Mouse (Mus musculus) CH12.LX (cell line): ENCODE measurements at regions not wholly inside any gene's neighbourhood (a gene's known extent, or its start where the extent isn't known, plus 50 kb on each side); places are given as distances from the start of the nearest gene placed in this dataset.

ENCODE experiments used
- DNase-seq: peaks from one replicate; pipeline ENCODE4 v3.0.0-alpha.2; 2013; ENCODE audit errors: extremely low read depth
- H3K27ac ChIP-seq: 2 replicates; pipeline ENCODE4 v1.5.1; 2012; ENCODE audit warnings: low read depth, mild to moderate bottlenecking, control low read depth, moderate library complexity; ENCODE audit not compliant: insufficient read depth
- H3K27me3 ChIP-seq: replicated peaks from 2 replicates; pipeline ENCODE3; 2012; ENCODE audit warnings: inconsistent platforms
- H3K36me3 ChIP-seq, 2 experiments: replicated peaks in 1 of 2; 2 replicates each; pipeline versions ENCODE3 to v1.6.1; 2012; ENCODE audit warnings: inconsistent platforms in 1 of 2, low read length in 1 of 2, mild to moderate bottlenecking in 1 of 2, mixed read lengths in 1 of 2, moderate library complexity in 1 of 2; ENCODE audit not compliant: control insufficient read depth in 1 of 2, insufficient read depth in 1 of 2
- H3K4me1 ChIP-seq, 2 experiments: 2 replicates each; pipeline ENCODE4 v1.6.1; 2012; ENCODE audit warnings: inconsistent platforms in 1 of 2, moderate library complexity in 1 of 2; ENCODE audit not compliant: insufficient read depth in 2 of 2, control insufficient read depth in 1 of 2
- H3K4me2 ChIP-seq: 2 replicates; pipeline ENCODE4 v1.6.1; 2012; ENCODE audit warnings: low read depth, mild to moderate bottlenecking, control low read depth; ENCODE audit not compliant: poor library complexity, insufficient read depth, severe bottlenecking
- H3K4me3 ChIP-seq, 3 experiments: fragments of 150-350 bp in 1 of 3; sonication (generic) in 1 of 3; replicated peaks in 1 of 3; 2 replicates each; pipeline versions ENCODE3 to v1.5.1; 2011 to 2012; ENCODE audit warnings: low read depth in 2 of 3, low read length in 2 of 3, mild to moderate bottlenecking in 2 of 3, moderate library complexity in 2 of 3, control low read depth in 1 of 3, improper control_type of control experiment in 1 of 3, inconsistent platforms in 1 of 3, mixed read lengths in 1 of 3; ENCODE audit not compliant: poor library complexity in 1 of 3
- H3K79me2 ChIP-seq: replicated peaks from 2 replicates; pipeline ENCODE4 v1.6.1; 2012; ENCODE audit warnings: mild to moderate bottlenecking, moderate library complexity; ENCODE audit not compliant: control insufficient read depth, poor library complexity, insufficient read depth, severe bottlenecking; ENCODE audit errors: extremely low read depth
- H3K9ac ChIP-seq: 2 replicates; pipeline ENCODE4 v1.6.1; 2012; ENCODE audit warnings: low read depth, mild to moderate bottlenecking, control low read depth, moderate library complexity; ENCODE audit not compliant: insufficient read depth
- H3K9me3 ChIP-seq: replicated peaks from 2 replicates; pipeline ENCODE3; 2012; ENCODE audit warnings: low read length, inconsistent platforms, mixed read lengths
- CHD1 ChIP-seq: IDR thresholded peaks from 2 replicates; pipeline ENCODE4 v1.6.1; 2012; ENCODE audit warnings: low read depth, low read length, improper control_type of control experiment, inconsistent platforms
- CTCF ChIP-seq, 2 experiments: IDR thresholded peaks in 1 of 2; conservative IDR thresholded peaks in 1 of 2; 2 replicates each; pipeline ENCODE4 v1.5.1; 2011 to 2012; ENCODE audit warnings: low read depth in 2 of 2, low read length in 2 of 2, improper control_type of control experiment in 1 of 2, inconsistent platforms in 1 of 2, mild to moderate bottlenecking in 1 of 2, moderate library complexity in 1 of 2
- ELF1 ChIP-seq: IDR thresholded peaks from 2 replicates; pipeline ENCODE4 v1.6.1; 2014; ENCODE audit warnings: low read depth, mild to moderate bottlenecking, inconsistent platforms, low read length, improper control_type of control experiment
- ETS1 ChIP-seq: conservative IDR thresholded peaks from 2 replicates; pipeline ENCODE4 v1.6.1; 2012; ENCODE audit warnings: low read depth, mild to moderate bottlenecking, inconsistent platforms, low read length, improper control_type of control experiment, moderate library complexity
- HCFC1 ChIP-seq: IDR thresholded peaks from 2 replicates; pipeline ENCODE4 v1.6.1; 2012; ENCODE audit warnings: low read depth, mild to moderate bottlenecking, inconsistent platforms, low read length, improper control_type of control experiment
- IRF4 ChIP-seq: IDR thresholded peaks from 2 replicates; pipeline ENCODE4 v1.6.1; 2014; ENCODE audit warnings: low read depth, mild to moderate bottlenecking, inconsistent platforms, low read length, improper control_type of control experiment
- JUND ChIP-seq: conservative IDR thresholded peaks from 2 replicates; pipeline ENCODE4 v1.6.1; 2011; ENCODE audit warnings: low read depth, low read length, improper control_type of control experiment
- MAFK ChIP-seq: IDR thresholded peaks from 2 replicates; pipeline ENCODE4 v1.6.1; 2011; ENCODE audit warnings: low read length, improper control_type of control experiment; ENCODE audit not compliant: insufficient replicate concordance
- MAX ChIP-seq: IDR thresholded peaks from 2 replicates; pipeline ENCODE4 v1.6.1; 2011; ENCODE audit warnings: low read length, improper control_type of control experiment
- MAZ ChIP-seq: IDR thresholded peaks from 2 replicates; pipeline ENCODE4 v1.6.1; 2012; ENCODE audit warnings: low read depth, mild to moderate bottlenecking, inconsistent platforms, low read length, improper control_type of control experiment, moderate library complexity
- MXI1 ChIP-seq: IDR thresholded peaks from 2 replicates; pipeline ENCODE4 v1.6.1; 2011; ENCODE audit warnings: mild to moderate bottlenecking, low read depth, low read length, improper control_type of control experiment
- MYC ChIP-seq: IDR thresholded peaks from 2 replicates; pipeline ENCODE4 v1.6.1; 2011; ENCODE audit warnings: low read depth, mild to moderate bottlenecking, improper control_type of control experiment, low read length
- NRF1 ChIP-seq: IDR thresholded peaks from 2 replicates; pipeline ENCODE4 v1.6.1; 2014; ENCODE audit warnings: low read depth, mild to moderate bottlenecking, inconsistent platforms, low read length, improper control_type of control experiment, moderate library complexity
- PAX5 ChIP-seq: IDR thresholded peaks from 2 replicates; pipeline ENCODE4 v1.6.1; 2012; ENCODE audit warnings: low read length, inconsistent platforms, mixed read lengths
- POLR2AphosphoS2 ChIP-seq: IDR thresholded peaks from 2 replicates; pipeline ENCODE4 v1.6.1; 2011; ENCODE audit warnings: low read depth, low read length, improper control_type of control experiment
- RCOR1 ChIP-seq: conservative IDR thresholded peaks from 2 replicates; pipeline ENCODE4 v1.6.1; 2012; ENCODE audit warnings: low read depth, mild to moderate bottlenecking, inconsistent platforms, low read length, improper control_type of control experiment
- SIN3A ChIP-seq: IDR thresholded peaks from 2 replicates; pipeline ENCODE4 v1.6.1; 2012; ENCODE audit warnings: low read length, improper control_type of control experiment, inconsistent platforms
- SMC3 ChIP-seq: IDR thresholded peaks from 2 replicates; pipeline ENCODE4 v1.6.1; 2011; ENCODE audit warnings: low read depth, low read length, improper control_type of control experiment
- TBP ChIP-seq: conservative IDR thresholded peaks from 2 replicates; pipeline ENCODE4 v1.6.1; 2011; ENCODE audit warnings: low read depth, low read length, improper control_type of control experiment
- TCF12 ChIP-seq: IDR thresholded peaks from 2 replicates; pipeline ENCODE4 v1.6.1; 2014; ENCODE audit warnings: low read depth, mild to moderate bottlenecking, inconsistent platforms, low read length, improper control_type of control experiment
- UBTF ChIP-seq: IDR thresholded peaks from 2 replicates; pipeline ENCODE4 v1.6.1; 2012; ENCODE audit warnings: low read depth, mild to moderate bottlenecking, inconsistent platforms, low read length, improper control_type of control experiment, moderate library complexity
- USF1 ChIP-seq: IDR thresholded peaks from 2 replicates; pipeline ENCODE4 v1.6.1; 2014; ENCODE audit warnings: low read depth, mild to moderate bottlenecking, inconsistent platforms, low read length, improper control_type of control experiment
- USF2 ChIP-seq: conservative IDR thresholded peaks from 2 replicates; pipeline ENCODE4 v1.6.1; 2011; ENCODE audit warnings: low read depth, low read length, improper control_type of control experiment
- ZC3H11A ChIP-seq: IDR thresholded peaks from 2 replicates; pipeline ENCODE4 v1.6.1; 2012; ENCODE audit warnings: low read depth, mild to moderate bottlenecking, inconsistent platforms, low read length, improper control_type of control experiment
- ZKSCAN1 ChIP-seq: IDR thresholded peaks from 2 replicates; pipeline ENCODE4 v1.6.1; 2012; ENCODE audit warnings: low read depth, inconsistent platforms, low read length, improper control_type of control experiment, borderline replicate concordance
- ZMIZ1 ChIP-seq: IDR thresholded peaks from 2 replicates; pipeline ENCODE4 v1.6.1; 2012; ENCODE audit warnings: low read depth, mild to moderate bottlenecking, inconsistent platforms, low read length, improper control_type of control experiment
- dilution Hi-C: fragments of 300-500 bp; cut with MboI; formaldehyde crosslinking; loops from 2 replicates; pipeline ENCODE4 v1.14.3; 2020; ENCODE audit warnings: low sequenced_read_pairs; ENCODE audit not compliant: extremely low pct_unique_long_range_greater_than_20kb, extremely low pct_ligation_motif_present
- in situ Hi-C: fragments of 300-500 bp; cut with MboI; formaldehyde crosslinking; loops from 3 replicates; pipeline ENCODE4 v1.14.3; 2019; ENCODE audit warnings: low sequenced_read_pairs, low pct_ligation_motif_present, low pct_unique_long_range_greater_than_20kb, mixed read lengths

DNA sequence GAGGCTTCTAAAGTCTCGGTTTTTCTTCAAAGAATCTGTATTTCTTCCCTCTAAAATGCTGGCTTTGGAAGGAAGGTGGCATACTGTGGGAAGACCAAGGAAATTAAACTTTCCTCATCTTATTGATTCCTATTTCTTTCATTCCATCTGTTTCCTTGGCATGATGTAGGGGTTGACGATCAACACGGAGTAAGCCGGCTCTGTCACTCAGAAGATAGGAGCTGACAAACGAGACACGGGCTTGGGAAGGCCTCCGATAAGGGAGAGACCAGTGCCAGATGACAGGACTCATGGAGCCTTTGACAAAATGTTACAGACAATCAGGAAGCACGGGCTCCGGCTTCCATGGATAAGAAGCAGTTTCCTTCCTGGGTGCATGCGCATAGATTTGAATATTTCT, 101.4 kb upstream of the Hsfy2 start:
- no peaks in the 10 kb centered on the region for H3K36me3 ChIP-seq
- no peaks in the 10 kb centered on the region for H3K4me1 ChIP-seq
- dilution Hi-C loops (no loop called here), in situ Hi-C loops (no loop called here)
- no peak overlapping the region for H3K27ac ChIP-seq
- DNase-seq, result no peak
- no peak overlapping the region for H3K4me2 ChIP-seq
- no peaks in the 10 kb centered on the region for H3K79me2 ChIP-seq
- no peak for TF ChIP-seq SMC3
- no peak for TF ChIP-seq JUND
- TF ChIP-seq PAX5, result no peak
- TF ChIP-seq IRF4, result no peak
- TF ChIP-seq CTCF (conservative IDR thresholded peaks at IDR 0.05 in 1 of 2, IDR thresholded peaks at IDR 0.05 in 1 of 2; ENCODE audit: low read depth in 2 of 2, low read length in 2 of 2), result no peak
- no peak for TF ChIP-seq MAX
- TF ChIP-seq MAZ, result no peak
- no peak for TF ChIP-seq MAFK
- no peak for TF ChIP-seq TCF12
- TF ChIP-seq USF1, result no peak
- no peak for TF ChIP-seq ELF1
- TF ChIP-seq CHD1, result no peak
- H3K9me3 ChIP-seq, result no peaks in the 10 kb centered on the region
- no peak overlapping the region for H3K9ac ChIP-seq
- H3K4me3 ChIP-seq, result no peak overlapping the region
- H3K27me3 ChIP-seq, result no peaks in the 10 kb centered on the region

DNA sequence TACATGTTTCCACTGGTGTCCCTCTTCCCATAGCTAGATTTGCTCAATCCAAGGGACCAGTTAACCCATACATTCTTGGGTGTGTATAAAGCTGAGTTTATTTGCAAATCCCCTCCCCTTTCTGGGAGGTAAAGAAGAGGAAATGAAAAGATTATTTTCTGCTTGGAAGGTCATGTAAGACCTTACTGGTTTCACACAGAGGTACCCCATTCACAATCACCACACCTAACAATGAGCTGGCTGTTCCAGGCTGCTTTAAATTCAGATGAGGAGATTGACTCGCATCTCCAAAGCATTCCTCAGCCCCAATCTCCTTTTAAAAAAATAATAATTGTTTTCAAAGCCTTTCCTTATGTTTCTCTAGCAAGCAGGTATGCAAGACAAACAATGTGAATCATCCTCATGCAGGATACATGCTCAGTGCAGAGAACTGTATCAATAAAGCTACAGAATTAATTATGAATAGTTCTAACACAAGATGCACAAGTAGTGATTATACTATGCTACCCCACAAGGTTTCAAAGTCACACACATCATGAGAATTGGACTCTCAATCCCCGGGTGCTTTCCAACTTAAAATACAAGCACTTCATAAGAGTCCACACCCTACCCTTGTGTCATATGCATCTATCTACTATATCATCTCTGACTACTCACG, 89.1 kb upstream of the Hsfy2 start:
- Histone ChIP-seq H3K27ac (no peak overlapping the region), H3K9ac (no peak overlapping the region), H3K4me1 (peaks cover 0 to 3% of the 10 kb centered on the region in 2 experiments; a peak in 1 of 4 replicates), H3K79me2 (no peaks in the 10 kb centered on the region), H3K4me3 (no peak overlapping the region), H3K27me3 (no peaks in the 10 kb centered on the region), H3K4me2 (no peak overlapping the region), H3K9me3 (no peaks in the 10 kb centered on the region), H3K36me3 (no peaks in the 10 kb centered on the region)
- no peak for DNase-seq
- TF ChIP-seq SIN3A (no peak), MYC (no peak), CTCF (conservative IDR thresholded peaks at IDR 0.05 in 1 of 2, IDR thresholded peaks at IDR 0.05 in 1 of 2; ENCODE audit: low read depth in 2 of 2, low read length in 2 of 2) (no peak)
- in situ Hi-C loops (no loop called here), dilution Hi-C loops (no loop called here)

DNA sequence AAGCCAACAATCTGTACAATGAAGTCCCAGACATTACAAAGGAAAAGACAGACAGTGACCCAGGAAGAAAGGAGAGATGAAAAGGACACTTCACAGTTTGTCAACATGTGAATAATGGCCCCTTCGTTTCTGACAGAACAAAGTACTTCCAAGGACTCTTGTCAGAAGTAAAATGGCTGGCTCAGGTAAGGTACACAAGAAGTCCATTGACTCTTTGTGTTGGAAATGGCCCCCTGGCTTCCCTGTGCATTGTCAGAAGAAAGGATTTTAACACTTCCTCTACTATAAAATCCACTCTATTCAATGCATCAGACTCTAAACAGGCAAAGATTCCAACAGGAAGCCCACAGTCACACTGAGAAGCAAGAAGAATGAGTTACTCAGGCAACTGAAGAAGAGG, 86.4 kb upstream of the Hsfy2 start:
- DNase-seq, result no peak
- dilution Hi-C loops, result no loop called here
- no peak overlapping the region for H3K4me2 ChIP-seq
- H3K36me3 ChIP-seq, result no peaks in the 10 kb centered on the region
- H3K4me1 ChIP-seq, result peaks cover 0 to 3% of the 10 kb centered on the region in 2 experiments; a peak in 1 of 4 replicates
- no peaks in the 10 kb centered on the region for H3K27me3 ChIP-seq
- H3K9ac ChIP-seq, result no peak overlapping the region
- no peaks in the 10 kb centered on the region for H3K9me3 ChIP-seq
- in situ Hi-C loops, result no loop called here
- no peak overlapping the region for H3K4me3 ChIP-seq
- no peaks in the 10 kb centered on the region for H3K79me2 ChIP-seq
- H3K27ac ChIP-seq, result no peak overlapping the region
- TF ChIP-seq TCF12 (no peak), POLR2AphosphoS2 (no peak), MYC (no peak), ELF1 (no peak), IRF4 (no peak), NRF1 (no peak), ETS1 (no peak), TBP (no peak), USF2 (no peak), ZC3H11A (no peak), ZMIZ1 (no peak), RCOR1 (no peak), ZKSCAN1 (no peak), MXI1 (no peak), HCFC1 (no peak), USF1 (no peak), SMC3 (no peak), MAZ (no peak), UBTF (no peak)
